Mouse (Mus musculus): ENCODE measurements around the gene Kif5c. TPM values are rescaled to one million over a fixed set of nuclear protein-coding genes. Genes with fewer than 3 reads are reported as not detected.

The Kif5c gene
- polyA plus RNA-seq, 1 experiment: 3.4 TPM

DNA sequence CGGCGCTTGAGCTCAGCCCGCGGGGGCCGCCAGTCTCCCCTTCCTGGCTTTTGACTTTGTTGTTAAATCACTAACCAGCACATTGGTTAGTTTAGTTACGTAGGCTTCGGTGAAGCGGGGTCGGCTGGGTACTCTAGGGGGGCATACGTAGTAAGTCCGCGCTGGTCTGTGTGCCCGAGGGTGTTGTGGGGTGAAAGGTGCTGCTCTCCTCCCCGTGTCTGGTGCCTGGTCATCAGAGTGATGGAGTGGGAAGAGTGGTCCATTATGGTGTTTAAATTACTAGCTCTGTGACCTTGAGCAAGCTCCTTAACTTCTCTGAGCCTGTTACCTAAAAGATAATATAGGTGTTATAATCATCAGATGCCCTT is 168.9 kb downstream of the Kif5c start:
- H3K36me3 ChIP-seq (ENCODE audit: control insufficient read depth, insufficient read depth): no peaks in the 10 kb centered on the region
- no peaks in the 10 kb centered on the region for H3K79me3 ChIP-seq (ENCODE audit: low read depth)
- H3K79me2 ChIP-seq (ENCODE audit: control insufficient read depth, insufficient read depth): no peaks in the 10 kb centered on the region
- no peak for TF ChIP-seq MYOD1 (IDR thresholded peaks at IDR 0.05; ENCODE audit: control insufficient read depth, insufficient read length, low read depth)
- no peak for TF ChIP-seq USF1 (IDR thresholded peaks at IDR 0.05; ENCODE audit: low read depth)
- TF ChIP-seq CEBPB (IDR thresholded peaks at IDR 0.05; ENCODE audit: low read depth): no peak
- no peak for TF ChIP-seq MAX (IDR thresholded peaks at IDR 0.05)
- TF ChIP-seq CTCF (IDR thresholded peaks at IDR 0.05; ENCODE audit: control insufficient read depth, insufficient read depth, insufficient read length): no peak
- TF ChIP-seq MYOG (IDR thresholded peaks at IDR 0.05; ENCODE audit: control insufficient read depth, extremely low read depth, insufficient read length): no peak
- H3ac ChIP-seq (ENCODE audit: control insufficient read depth, insufficient read length, low read depth): no peak overlapping the region
- no peak overlapping the region for H3K4me3 ChIP-seq (ENCODE audit: insufficient read depth, poor library complexity, severe bottlenecking)
- no peaks in the 10 kb centered on the region for H3K27me3 ChIP-seq (ENCODE audit: control insufficient read depth, insufficient read depth, insufficient read length)

DNA sequence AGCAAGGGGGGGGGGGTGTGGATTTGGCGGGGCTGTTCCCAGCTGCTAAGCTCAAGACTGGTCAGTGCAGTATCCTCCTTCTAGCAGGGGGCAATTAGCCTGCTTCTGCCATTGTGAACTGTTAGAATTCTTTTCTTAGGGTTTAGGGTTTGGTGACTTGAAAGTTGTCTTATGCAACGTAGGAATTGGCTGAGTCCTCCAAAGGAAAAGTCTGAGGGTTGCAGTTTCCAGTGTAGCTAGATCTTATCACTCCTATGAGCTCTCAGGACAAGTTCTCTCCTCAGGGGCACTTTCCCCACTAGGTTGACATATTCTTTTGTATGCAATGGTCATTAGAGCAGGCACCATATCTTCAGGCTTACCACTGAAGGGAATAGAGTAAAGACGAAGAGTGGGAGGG is 169.5 kb downstream of the Kif5c start:
- TF ChIP-seq USF1 (IDR thresholded peaks at IDR 0.05; ENCODE audit: low read depth): no peak
- no peaks in the 10 kb centered on the region for H3K79me2 ChIP-seq (ENCODE audit: control insufficient read depth, insufficient read depth)
- no peaks in the 10 kb centered on the region for H3K27me3 ChIP-seq (ENCODE audit: control insufficient read depth, insufficient read depth, insufficient read length)
- H3K4me3 ChIP-seq (ENCODE audit: insufficient read depth, poor library complexity, severe bottlenecking): no peak overlapping the region
- no peaks in the 10 kb centered on the region for H3K79me3 ChIP-seq (ENCODE audit: low read depth)
- H3ac ChIP-seq (ENCODE audit: control insufficient read depth, insufficient read length, low read depth): no peak overlapping the region
- no peaks in the 10 kb centered on the region for H3K36me3 ChIP-seq (ENCODE audit: control insufficient read depth, insufficient read depth)

DNA sequence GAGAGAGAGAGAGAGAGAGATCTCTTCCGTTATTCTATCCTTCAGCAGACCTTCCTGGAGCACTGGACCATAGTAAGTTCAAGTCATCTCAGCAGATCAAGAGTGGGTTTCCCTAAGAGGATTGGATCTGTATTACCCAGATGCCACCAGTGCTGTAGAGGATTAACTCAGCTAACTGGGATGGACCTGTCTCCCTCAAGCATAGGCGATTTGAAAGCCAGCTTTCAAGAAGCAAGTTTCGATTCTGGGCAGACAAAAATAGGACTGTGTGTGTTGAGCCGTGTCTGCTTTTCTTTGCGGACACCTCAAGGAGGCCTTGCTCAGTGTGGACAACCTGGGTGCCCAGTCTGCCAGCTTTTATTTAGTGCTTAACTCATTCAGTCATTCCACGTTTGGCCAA is 170.0 kb downstream of the Kif5c start:
- Histone ChIP-seq H3K79me3 (ENCODE audit: low read depth) (no peaks in the 10 kb centered on the region), H3K36me3 (ENCODE audit: control insufficient read depth, insufficient read depth) (no peaks in the 10 kb centered on the region), H3K79me2 (ENCODE audit: control insufficient read depth, insufficient read depth) (no peaks in the 10 kb centered on the region), H3ac (ENCODE audit: control insufficient read depth, insufficient read length, low read depth) (no peak overlapping the region), H3K4me3 (ENCODE audit: insufficient read depth, poor library complexity, severe bottlenecking) (no peak overlapping the region), H3K27me3 (ENCODE audit: control insufficient read depth, insufficient read depth, insufficient read length) (no peaks in the 10 kb centered on the region)
- TF ChIP-seq CTCF (IDR thresholded peaks at IDR 0.05; ENCODE audit: control insufficient read depth, insufficient read depth, insufficient read length) (no peak), MYOG (IDR thresholded peaks at IDR 0.05; ENCODE audit: control insufficient read depth, extremely low read depth, insufficient read length) (no peak), MYOD1 (IDR thresholded peaks at IDR 0.05; ENCODE audit: control insufficient read depth, insufficient read length, low read depth) (no peak), FOSL1 (IDR thresholded peaks at IDR 0.05; ENCODE audit: insufficient read depth, low read length, poor library complexity, severe bottlenecking) (no peak), CEBPB (IDR thresholded peaks at IDR 0.05; ENCODE audit: low read depth) (no peak), USF1 (IDR thresholded peaks at IDR 0.05; ENCODE audit: low read depth) (no peak), MAX (IDR thresholded peaks at IDR 0.05) (no peak)

DNA sequence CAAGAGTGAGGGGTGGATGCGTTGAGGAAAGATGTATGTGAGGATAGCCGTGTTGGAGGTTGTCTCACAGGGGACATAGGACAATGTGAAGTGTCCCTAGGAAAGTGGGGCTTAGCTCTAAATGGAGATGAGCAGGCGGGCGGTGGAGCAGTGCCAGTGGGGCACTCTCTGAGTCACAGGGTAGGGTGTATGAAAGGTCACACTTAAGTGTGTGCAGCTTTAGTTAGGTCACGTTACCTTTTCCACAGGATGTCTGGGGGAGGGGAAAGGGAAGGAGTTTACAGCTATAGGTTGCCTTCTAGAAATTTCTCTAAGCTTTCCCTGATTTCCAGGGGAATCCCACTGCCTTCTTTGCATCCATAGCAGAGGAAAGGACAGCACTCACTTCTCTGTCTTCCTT is 170.4 kb downstream of the Kif5c start:
- H3K27me3 ChIP-seq (ENCODE audit: control insufficient read depth, insufficient read depth, insufficient read length): no peaks in the 10 kb centered on the region

DNA sequence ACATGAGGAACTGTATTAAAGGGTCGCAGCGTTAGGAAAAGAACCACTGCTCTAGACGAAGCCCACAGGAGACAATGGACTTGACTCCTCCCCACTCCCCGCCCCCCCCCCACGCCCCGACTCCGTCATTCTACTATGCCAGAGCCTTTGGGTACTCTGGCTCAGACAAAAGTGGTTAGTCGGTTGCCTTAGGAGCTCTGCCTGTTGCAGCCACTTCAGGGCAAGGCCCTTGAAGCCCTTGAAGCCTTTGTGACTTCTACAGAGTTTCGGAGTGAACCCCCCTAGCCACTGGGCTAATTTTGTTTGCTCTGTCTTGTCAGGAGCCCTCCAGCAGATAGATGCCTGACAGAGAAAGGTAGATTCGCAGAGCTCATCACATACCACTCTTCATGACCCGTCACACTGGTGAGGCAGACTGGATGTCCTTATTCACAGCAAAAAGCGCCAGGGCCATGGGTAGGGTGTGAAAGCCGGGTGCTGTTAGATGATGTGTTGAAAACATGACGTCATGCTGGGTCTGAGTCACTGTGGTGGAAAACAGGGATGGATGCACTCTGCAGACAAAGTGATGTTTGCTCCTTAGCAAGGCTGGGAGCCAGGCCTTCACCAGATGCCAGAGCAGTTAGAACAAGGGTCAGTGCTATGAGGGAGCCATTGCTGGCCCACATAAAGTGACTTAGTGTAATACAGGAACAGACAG is 178.5 kb downstream of the Kif5c start:
- Histone ChIP-seq H3K79me2 (ENCODE audit: control insufficient read depth, insufficient read depth) (no peaks in the 10 kb centered on the region), H3K4me3 (ENCODE audit: insufficient read depth, poor library complexity, severe bottlenecking) (no peak overlapping the region), H3K79me3 (ENCODE audit: low read depth) (no peaks in the 10 kb centered on the region), H3K36me3 (ENCODE audit: control insufficient read depth, insufficient read depth) (no peaks in the 10 kb centered on the region), H3K27me3 (ENCODE audit: control insufficient read depth, insufficient read depth, insufficient read length) (no peaks in the 10 kb centered on the region), H3ac (ENCODE audit: control insufficient read depth, insufficient read length, low read depth) (no peak overlapping the region)
- TF ChIP-seq CTCF (IDR thresholded peaks at IDR 0.05; ENCODE audit: control insufficient read depth, insufficient read depth, insufficient read length) (no peak), USF1 (IDR thresholded peaks at IDR 0.05; ENCODE audit: low read depth) (no peak), CEBPB (IDR thresholded peaks at IDR 0.05; ENCODE audit: low read depth) (no peak), MAX (IDR thresholded peaks at IDR 0.05) (no peak), MYOD1 (IDR thresholded peaks at IDR 0.05; ENCODE audit: control insufficient read depth, insufficient read length, low read depth) (no peak), MYOG (IDR thresholded peaks at IDR 0.05; ENCODE audit: control insufficient read depth, extremely low read depth, insufficient read length) (no peak), FOSL1 (IDR thresholded peaks at IDR 0.05; ENCODE audit: insufficient read depth, low read length, poor library complexity, severe bottlenecking) (no peak)

More for the DNA sequence above, 170.4 kb downstream of the Kif5c start:
- no peaks in the 10 kb centered on the region for H3K79me3 ChIP-seq (ENCODE audit: low read depth)
- TF ChIP-seq FOSL1 (IDR thresholded peaks at IDR 0.05; ENCODE audit: insufficient read depth, low read length, poor library complexity, severe bottlenecking): no peak
- TF ChIP-seq MYOD1 (IDR thresholded peaks at IDR 0.05; ENCODE audit: control insufficient read depth, insufficient read length, low read depth): no peak
- TF ChIP-seq CEBPB (IDR thresholded peaks at IDR 0.05; ENCODE audit: low read depth): no peak
- no peak for TF ChIP-seq USF1 (IDR thresholded peaks at IDR 0.05; ENCODE audit: low read depth)
- no peak for TF ChIP-seq MYOG (IDR thresholded peaks at IDR 0.05; ENCODE audit: control insufficient read depth, extremely low read depth, insufficient read length)
- no peak for TF ChIP-seq MAX (IDR thresholded peaks at IDR 0.05)
- no peak overlapping the region for H3K4me3 ChIP-seq (ENCODE audit: insufficient read depth, poor library complexity, severe bottlenecking)
- no peaks in the 10 kb centered on the region for H3K79me2 ChIP-seq (ENCODE audit: control insufficient read depth, insufficient read depth)
- no peak overlapping the region for H3ac ChIP-seq (ENCODE audit: control insufficient read depth, insufficient read length, low read depth)
- no peaks in the 10 kb centered on the region for H3K36me3 ChIP-seq (ENCODE audit: control insufficient read depth, insufficient read depth)

DNA sequence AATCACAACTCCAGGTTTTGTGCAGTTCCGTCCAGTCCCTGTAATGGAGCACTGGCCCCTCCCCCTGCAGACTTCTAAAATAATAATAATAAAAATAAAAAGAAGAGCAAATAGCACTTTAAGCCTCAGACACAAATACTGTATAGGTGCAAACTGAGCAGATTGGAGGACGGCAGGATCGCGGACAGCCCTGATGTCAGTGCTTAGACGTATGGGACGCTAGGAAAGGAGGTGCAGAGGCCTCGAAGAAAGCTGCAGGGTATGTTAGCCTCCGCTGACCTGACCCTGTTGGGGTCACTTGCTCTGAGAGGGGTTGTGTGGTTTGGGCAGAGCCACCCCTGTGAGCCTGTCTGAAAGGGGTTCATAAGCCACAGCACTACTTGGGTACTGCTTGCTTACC is 185.3 kb downstream of the Kif5c start:
- Histone ChIP-seq H3ac (ENCODE audit: control insufficient read depth, insufficient read length, low read depth) (no peak overlapping the region), H3K4me3 (ENCODE audit: insufficient read depth, poor library complexity, severe bottlenecking) (no peak overlapping the region), H3K79me2 (ENCODE audit: control insufficient read depth, insufficient read depth) (no peaks in the 10 kb centered on the region), H3K36me3 (ENCODE audit: control insufficient read depth, insufficient read depth) (no peaks in the 10 kb centered on the region), H3K27me3 (ENCODE audit: control insufficient read depth, insufficient read depth, insufficient read length) (no peaks in the 10 kb centered on the region), H3K79me3 (ENCODE audit: low read depth) (no peaks in the 10 kb centered on the region)
- TF ChIP-seq CEBPB (IDR thresholded peaks at IDR 0.05; ENCODE audit: low read depth) (no peak), MAX (IDR thresholded peaks at IDR 0.05) (no peak), USF1 (IDR thresholded peaks at IDR 0.05; ENCODE audit: low read depth) (no peak), CTCF (IDR thresholded peaks at IDR 0.05; ENCODE audit: control insufficient read depth, insufficient read depth, insufficient read length) (no peak), FOSL1 (IDR thresholded peaks at IDR 0.05; ENCODE audit: insufficient read depth, low read length, poor library complexity, severe bottlenecking) (no peak), MYOG (IDR thresholded peaks at IDR 0.05; ENCODE audit: control insufficient read depth, extremely low read depth, insufficient read length) (no peak), MYOD1 (IDR thresholded peaks at IDR 0.05; ENCODE audit: control insufficient read depth, insufficient read length, low read depth) (no peak)

All from C2C12 (cell line).